Mouse (Mus musculus) bone marrow macrophage, adult 2 months (primary cell): Measurements from ENCODE around the gene Ubr7. TPM values are rescaled to one million over a fixed set of nuclear protein-coding genes. Genes with fewer than 3 reads are reported as not detected.

Source experiments
- H3K27ac ChIP-seq: 2 replicates; pipeline ENCODE4 v1.5.1; 2012; ENCODE audit warnings: low read depth, low read length; ENCODE audit not compliant: insufficient read depth
- H3K4me1 ChIP-seq: 2 replicates; pipeline ENCODE4 v1.6.1; 2012; ENCODE audit warnings: low read length; ENCODE audit not compliant: control insufficient read depth, insufficient read depth
- H3K4me3 ChIP-seq: 2 replicates; pipeline ENCODE4 v1.5.1; 2012; ENCODE audit warnings: mild to moderate bottlenecking, low read length, moderate library complexity; ENCODE audit not compliant: insufficient read depth
- CTCF ChIP-seq: IDR thresholded peaks from 2 replicates; pipeline ENCODE4 v1.5.1; 2012; ENCODE audit warnings: low read depth, mild to moderate bottlenecking, low read length, moderate library complexity
- POLR2A ChIP-seq: IDR thresholded peaks from 2 replicates; pipeline ENCODE4 v1.6.1; 2012; ENCODE audit warnings: mild to moderate bottlenecking, low read depth, low read length, borderline replicate concordance
- polyA plus RNA-seq: library from polyadenylated mRNA; stranded (reverse); fragments of >200 nt; gene quantifications from 2 replicates; pipeline ENCODE4 v1.2.4, GENCODE M21; 2012; ENCODE audit not compliant: missing spikeins, insufficient read depth, insufficient read length

The Ubr7 gene
- 16.1 and 17.9 TPM in 2 replicates for polyA plus RNA-seq

- peak within 1 kb of the TSS; percentile 73 for H3K27ac ChIP-seq
- TF ChIP-seq POLR2A (no peak), CTCF (no peak)
- H3K4me1 ChIP-seq: peaks cover 7% of the 10 kb centered on the region
- H3K4me3 ChIP-seq: peak within 1 kb of the TSS; percentile 93
Measured at GRCm38 (mm10) chr12:102757689-102758402, at the start of gene Ubr7, which contains the start of the genes Gm28051 and Gon7. Ubr7 (plus strand) TSS chr12:102757967. Gm28051 (minus strand) TSS chr12:102757765. Gon7 (minus strand) TSS chr12:102757803.

- Histone ChIP-seq H3K4me1 (peaks cover 6% of the 10 kb centered on the region), H3K4me3 (no peak overlapping the region), H3K27ac (no peak overlapping the region)
- no peak for TF ChIP-seq POLR2A
- no peak for TF ChIP-seq CTCF
Measured at GRCm38 (mm10) chr12:102708220-102708619, 49.5 kb upstream of the Ubr7 start.

GRCm38 (mm10) chr12:102709896-102710295, 47.9 kb upstream of the Ubr7 start:
- no peak overlapping the region for H3K4me3 ChIP-seq
- H3K27ac ChIP-seq: no peak overlapping the region
- TF ChIP-seq POLR2A: no peak
- TF ChIP-seq CTCF: no peak
- H3K4me1 ChIP-seq: peaks cover 2% of the 10 kb centered on the region; the same call in 1 of the 2 replicates

GRCm38 (mm10) chr12:102710851-102711375, 46.9 kb upstream of the Ubr7 start:
- Histone ChIP-seq H3K4me3 (no peak overlapping the region), H3K27ac (no peak overlapping the region), H3K4me1 (peaks cover 1% of the 10 kb centered on the region; the same call in 1 of the 2 replicates)
- no peak for TF ChIP-seq POLR2A
- no peak for TF ChIP-seq CTCF

- H3K4me3 ChIP-seq: no peak overlapping the region
- no peak overlapping the region for H3K27ac ChIP-seq
- no peaks in the 10 kb centered on the region for H3K4me1 ChIP-seq
- no peak for TF ChIP-seq POLR2A
- no peak for TF ChIP-seq CTCF
Measured at GRCm38 (mm10) chr12:102713153-102713865, 44.5 kb upstream of the Ubr7 start.

GRCm38 (mm10) chr12:102714116-102714515, 43.7 kb upstream of the Ubr7 start:
- TF ChIP-seq POLR2A (no peak), CTCF (no peak)
- H3K4me1 ChIP-seq: no peaks in the 10 kb centered on the region
- no peak overlapping the region for H3K27ac ChIP-seq
- no peak overlapping the region for H3K4me3 ChIP-seq

- Histone ChIP-seq H3K4me1 (no peaks in the 10 kb centered on the region), H3K4me3 (no peak overlapping the region), H3K27ac (no peak overlapping the region)
- TF ChIP-seq CTCF: no peak
- TF ChIP-seq POLR2A: no peak
Measured at GRCm38 (mm10) chr12:102714654-102715395, 42.9 kb upstream of the Ubr7 start.

GRCm38 (mm10) chr12:102719552-102720315, 38.0 kb upstream of the Ubr7 start:
- peak; percentile 96 for TF ChIP-seq CTCF
- TF ChIP-seq POLR2A: no peak
- H3K4me3 ChIP-seq: no peak overlapping the region

GRCm38 (mm10) chr12:102722451-102722850, 35.3 kb upstream of the Ubr7 start:
- H3K4me1 ChIP-seq: peaks cover 18% of the 10 kb centered on the region
- TF ChIP-seq CTCF (no peak), POLR2A (no peak)
- no peak overlapping the region for H3K4me3 ChIP-seq
- H3K27ac ChIP-seq: no peak overlapping the region

More at GRCm38 (mm10) chr12:102719552-102720315, 38.0 kb upstream of the Ubr7 start:
- Histone ChIP-seq H3K4me1 (peaks cover 16% of the 10 kb centered on the region), H3K27ac (no peak overlapping the region)
